Mouse (Mus musculus): ENCODE measurements around the gene Gm49630.
"Not testable (repeated sequence)": the region's sequence is repeated elsewhere in the genome, so short reads cannot be mapped to it uniquely, and the experiment has no call there.

DNA sequence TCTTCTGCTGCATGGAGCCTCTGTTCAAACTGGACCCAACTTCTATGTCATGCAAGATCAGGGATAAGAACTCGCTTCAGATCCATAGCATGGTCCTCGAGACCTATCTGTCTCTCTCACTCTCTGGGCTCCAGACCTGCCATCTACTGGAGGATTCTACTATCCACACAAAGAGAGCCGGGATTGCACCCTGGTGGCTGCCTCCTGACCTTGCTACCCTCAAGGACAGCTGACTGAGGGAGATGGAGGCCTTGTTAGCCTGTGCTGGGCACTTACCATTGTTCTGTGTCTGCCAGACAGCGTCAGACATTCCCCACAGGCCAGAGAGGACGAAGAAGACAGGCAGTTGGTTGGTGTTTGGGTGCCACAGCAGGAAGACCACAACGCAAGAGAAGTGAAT, 2.4 kb downstream of the Gm49630 start:
- not testable (repeated sequence) for TF ChIP-seq CTCF (IDR thresholded peaks at IDR 0.05; ENCODE audit: control insufficient read depth, insufficient read depth, low read length); POLR2A (IDR thresholded peaks at IDR 0.05; ENCODE audit: borderline replicate concordance, control insufficient read depth, low read depth, low read length)
